10 mouse cellular contexts compared by ENCODE assay signal in the genomic region with DNA sequence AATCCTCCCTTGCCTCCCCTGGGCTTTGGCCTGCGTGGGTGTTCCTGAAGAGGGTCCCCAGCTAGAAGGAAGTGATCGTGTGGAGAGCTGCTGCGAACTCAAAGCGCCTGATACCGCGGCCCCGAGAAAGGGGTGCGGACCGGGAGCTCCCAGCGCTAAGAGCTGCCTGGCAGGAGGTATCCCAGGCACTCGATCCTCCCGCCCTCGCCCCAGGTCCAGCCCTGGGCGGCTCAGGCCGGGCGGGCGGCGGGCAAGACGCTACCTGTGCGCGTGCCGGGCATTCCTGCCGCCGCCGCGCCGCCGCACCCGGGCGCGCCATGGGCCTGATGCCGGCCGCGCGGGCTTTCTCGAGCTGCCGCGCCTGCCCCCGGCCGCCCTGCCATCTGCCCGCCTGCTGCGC.
DNase-seq lines count a peak whose midpoint lies in the region; ATAC-seq lines count a peak whose summit lies in the region.
"Had no signal": no experiment of that assay in that cellular context is flagged by ENCODE, and none has a peak within 500 bp of the region (broad histone marks: within the 10 kb centered on the region; RNA-seq: fewer than 3 reads in every experiment).

No protein-coding gene starts in this region.

- no peak for ATAC-seq in heart, embryonic 12.5 days (ENCODE audit: insufficient number of reproducible peaks, low FRiP score)
- ATAC-seq in forebrain, embryonic 15.5 days (replicated peaks) = 0 out of 2 replicates have a peak, but pooled peaks have one; percentile 7
- ATAC-seq in limb, embryonic 15.5 days (ENCODE audit: insufficient number of reproducible peaks, low FRiP score, low TSS enrichment, low read depth) = no peak

- H3K9me3 ChIP-seq in heart, embryonic 12.5 days (replicated peaks) = no peaks in the 10 kb centered on the region
- H3K9me3 ChIP-seq in forebrain, embryonic 15.5 days = no peaks in the 10 kb centered on the region
- no peaks in the 10 kb centered on the region for H3K9me3 ChIP-seq in limb, embryonic 15.5 days

- no peak overlapping the region for H3K27ac ChIP-seq in heart, embryonic 12.5 days (ENCODE audit: poor library complexity, severe bottlenecking)
- no peak overlapping the region for H3K27ac ChIP-seq in forebrain, embryonic 15.5 days (replicated peaks)
- no peak overlapping the region for H3K27ac ChIP-seq in limb, embryonic 15.5 days

- under 1% methylated on average over 42 of the region's 42 CpGs for WGBS in heart, embryonic 12.5 days
- WGBS in forebrain, embryonic 15.5 days = under 1% methylated on average over 41 of the region's 42 CpGs
- WGBS in limb, embryonic 15.5 days = 2% methylated on average over 41 of the region's 42 CpGs

- peaks cover 80% of the 10 kb centered on the region for H3K27me3 ChIP-seq in heart, embryonic 12.5 days (replicated peaks)
- H3K27me3 ChIP-seq in forebrain, embryonic 15.5 days = peaks cover 27% of the 10 kb centered on the region
- H3K27me3 ChIP-seq in limb, embryonic 15.5 days = peaks cover 43% of the 10 kb centered on the region

- H3K4me1 ChIP-seq in heart, embryonic 12.5 days (replicated peaks) = peaks cover 35% of the 10 kb centered on the region
- peaks cover 7% of the 10 kb centered on the region for H3K4me1 ChIP-seq in forebrain, embryonic 15.5 days
- H3K4me1 ChIP-seq in limb, embryonic 15.5 days = peaks cover 20% of the 10 kb centered on the region

- peak overlapping the region; percentile 78 for H3K4me2 ChIP-seq in heart, embryonic 12.5 days
- peak overlapping the region; percentile 68 for H3K4me2 ChIP-seq in forebrain, embryonic 15.5 days (replicated peaks)
- H3K4me2 ChIP-seq in limb, embryonic 15.5 days = peak overlapping the region; percentile 87

- no peak for DNase-seq in heart, postnatal 4 days
- DNase-seq in neural tube, embryonic 10.5 days (ENCODE audit: extremely low spot score, low spot score) = peak; percentile 40
- DNase-seq in c-Kit-positive CD71-positive TER-119-positive erythroid progenitor cells, embryonic 14.5 days (ENCODE audit: low spot score) = no peak
- DNase-seq in spleen, postnatal 4 days (ENCODE audit: low spot score in 2 of 2) = no peak
- no peak for DNase-seq in right cerebral cortex, postnatal 25 days
- DNase-seq: cerebellum, adult 8-10 months had no signal

- peak overlapping the region; percentile 55 for H3K9ac ChIP-seq in heart, embryonic 12.5 days
- H3K9ac ChIP-seq in forebrain, embryonic 15.5 days (replicated peaks) = peak overlapping the region; percentile 41
- H3K9ac ChIP-seq in limb, embryonic 15.5 days = peak overlapping the region; percentile 45

- peak overlapping the region; percentile 48 for H3K4me3 ChIP-seq in heart, embryonic 12.5 days
- peak overlapping the region; percentile 42 for H3K4me3 ChIP-seq in forebrain, embryonic 15.5 days
- peak overlapping the region; percentile 45 for H3K4me3 ChIP-seq in limb, embryonic 15.5 days
- H3K4me3 ChIP-seq: myocyte had no signal

- H3K36me3 ChIP-seq in heart, embryonic 12.5 days = no peaks in the 10 kb centered on the region
- H3K36me3 ChIP-seq in forebrain, embryonic 15.5 days = no peaks in the 10 kb centered on the region
- no peaks in the 10 kb centered on the region for H3K36me3 ChIP-seq in limb, embryonic 15.5 days
